Mouse (Mus musculus) forebrain, embryonic 11.5 days (tissue): ENCODE measurements around the gene Hist1h2bb. TPM values are rescaled to one million over a fixed set of nuclear protein-coding genes. Genes with fewer than 3 reads are reported as not detected.
"Not testable (repeated sequence)": the region's sequence is repeated elsewhere in the genome, so short reads cannot be mapped to it uniquely, and the experiment has no call there.

ENCODE experiments used
- ATAC-seq: fragments of 200-750 bp; cut with Nextera tagmentation; replicated peaks from 2 replicates; pipeline ENCODE4 v1.8.0; 2017; ENCODE audit warnings: moderate TSS enrichment; ENCODE audit not compliant: low FRiP score
- DNase-seq: peaks from one replicate; pipeline ENCODE4 v3.0.0-alpha.2; 2017; ENCODE audit warnings: low spot score
- H3K27ac ChIP-seq: fragments of 300-500 bp; sonication (generic); 2 replicates; pipeline ENCODE4 v1.5.1; 2014; ENCODE audit warnings: low read depth, low read length
- H3K27me3 ChIP-seq: fragments of 300-500 bp; sonication (generic); 2 replicates; pipeline ENCODE4 v1.6.1; 2014; ENCODE audit warnings: mild to moderate bottlenecking, low read length, mixed read lengths; ENCODE audit not compliant: control insufficient read depth, insufficient read depth
- H3K36me3 ChIP-seq: fragments of 300-500 bp; sonication (generic); 2 replicates; pipeline ENCODE4 v1.6.1; 2014; ENCODE audit warnings: mild to moderate bottlenecking, low read length, moderate library complexity, mixed read lengths; ENCODE audit not compliant: control insufficient read depth, insufficient read depth
- H3K4me1 ChIP-seq: fragments of 300-500 bp; sonication (generic); replicated peaks from 2 replicates; pipeline ENCODE4 v1.6.1; 2014; ENCODE audit warnings: low read length, mixed read lengths; ENCODE audit not compliant: control insufficient read depth, insufficient read depth
- H3K4me2 ChIP-seq: fragments of 300-500 bp; sonication (generic); 2 replicates; pipeline ENCODE4 v1.6.1; 2014; ENCODE audit warnings: low read depth, mild to moderate bottlenecking, low read length, moderate library complexity, mixed read lengths; ENCODE audit not compliant: severe bottlenecking
- H3K4me3 ChIP-seq: fragments of 300-500 bp; sonication (generic); 2 replicates; pipeline ENCODE4 v1.5.1; 2014; ENCODE audit warnings: low read depth, low read length
- H3K9ac ChIP-seq: fragments of 300-500 bp; sonication (generic); 2 replicates; pipeline ENCODE4 v1.6.1; 2014; ENCODE audit warnings: low read length
- H3K9me3 ChIP-seq: fragments of 300-500 bp; sonication (generic); 2 replicates; pipeline ENCODE4 v1.6.1; 2016; ENCODE audit warnings: low read length, mixed read lengths; ENCODE audit not compliant: control insufficient read depth
- WGBS: fragments of 180-500 bp; shearing (Covaris S2); extraction: QIAGEN DNeasy Blood & Tissue Kit; methylation state at CpG from one replicate; pipeline ENCODE4 v1.1.7; 2014; 5-methylcytosine and 5-hydroxymethylcytosine counted together
- polyA plus RNA-seq: library from polyadenylated mRNA; unstranded; fragments of >200 nt; fragmentation: Nextera tagmentation; extraction: Ambion mirVana; gene quantifications from 2 replicates; pipeline ENCODE4 v1.2.1, GENCODE M21; 2014

Hist1h2bb gene
- polyA plus RNA-seq, 1 experiment from 2014 or later, result 2.6 TPM

DNA sequence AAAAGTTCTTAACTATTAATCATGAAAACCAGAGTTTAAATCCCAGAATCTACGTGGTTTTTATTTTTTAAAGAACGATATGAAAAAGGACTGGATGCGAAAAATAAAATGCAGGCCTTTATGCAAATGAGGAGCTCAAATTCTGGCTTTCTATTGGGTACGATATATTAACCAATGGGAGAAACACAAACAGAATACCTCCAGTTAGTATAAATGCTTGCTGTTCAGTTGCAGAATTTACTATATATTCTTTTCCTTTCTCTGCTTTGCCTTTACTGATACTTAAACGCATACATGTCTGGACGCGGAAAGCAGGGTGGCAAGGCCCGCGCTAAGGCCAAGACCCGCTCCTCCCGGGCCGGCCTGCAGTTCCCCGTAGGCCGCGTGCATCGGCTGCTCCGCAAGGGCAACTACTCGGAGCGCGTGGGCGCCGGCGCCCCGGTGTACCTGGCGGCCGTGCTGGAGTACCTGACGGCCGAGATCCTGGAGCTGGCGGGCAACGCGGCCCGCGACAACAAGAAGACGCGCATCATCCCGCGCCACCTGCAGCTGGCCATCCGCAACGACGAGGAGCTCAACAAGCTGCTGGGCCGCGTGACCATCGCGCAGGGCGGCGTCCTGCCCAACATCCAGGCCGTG lies 4.4 kb downstream of the Hist1h2bb start, which contains the start of gene Hist1h2ab:
Gene Hist1h2ab, plus strand, starts transcription at position 288 of the 639 bp plus-strand sequence.
- H3K9ac ChIP-seq, result peak within 1 kb of the TSS; percentile 72
- peak within 1 kb of the TSS; percentile 97 for H3K27ac ChIP-seq
- peak within 1 kb of the TSS; percentile 36 for H3K4me3 ChIP-seq
- H3K36me3 ChIP-seq, H3K9me3 ChIP-seq, H3K27me3 ChIP-seq, H3K4me1 ChIP-seq: not testable (repeated sequence)
- WGBS, result under 1% methylated on average over 27 of the region's 47 CpGs
- H3K4me2 ChIP-seq, result peak within 1 kb of the TSS; percentile 40
- DNase-seq (peak; percentile 89), ATAC-seq (peak; percentile 58)

DNA sequence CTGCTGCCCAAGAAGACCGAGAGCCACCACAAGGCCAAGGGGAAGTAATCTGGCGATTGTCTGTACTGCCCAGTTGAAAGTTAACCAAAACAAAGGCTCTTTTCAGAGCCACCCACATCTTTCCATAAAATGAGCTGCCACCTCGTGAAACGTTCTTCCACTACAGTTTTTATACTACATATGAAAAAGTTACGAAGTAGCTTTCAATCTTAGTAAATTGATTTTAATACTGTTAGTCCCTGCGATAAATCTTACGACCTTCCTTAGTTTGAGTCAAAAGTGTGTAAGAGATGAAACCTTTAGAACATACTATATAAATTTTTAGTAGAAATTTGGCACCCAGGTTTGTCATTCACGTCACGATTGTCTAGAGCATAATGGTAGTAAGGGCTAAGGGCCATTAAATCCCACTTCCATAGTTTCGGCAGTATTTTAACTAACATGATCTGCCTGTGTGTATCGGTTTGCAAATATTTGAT lies 5.0 kb downstream of the Hist1h2bb start:
- ATAC-seq (peak; percentile 31; the same call in 1 of the 2 replicates), DNase-seq (no peak)
- Histone ChIP-seq H3K4me2 (peak overlapping the region; percentile 40), H3K36me3 (no peaks in the 10 kb centered on the region), H3K27ac (peak overlapping the region; percentile 97), H3K9me3 (no peaks in the 10 kb centered on the region), H3K27me3 (no peaks in the 10 kb centered on the region), H3K4me3 (peak overlapping the region; percentile 36), H3K9ac (peak overlapping the region; percentile 72), H3K4me1 (no peaks in the 10 kb centered on the region; the same call in 1 of the 2 replicates)
- under 1% methylated on average over 11 of the region's 11 CpGs for WGBS

DNA sequence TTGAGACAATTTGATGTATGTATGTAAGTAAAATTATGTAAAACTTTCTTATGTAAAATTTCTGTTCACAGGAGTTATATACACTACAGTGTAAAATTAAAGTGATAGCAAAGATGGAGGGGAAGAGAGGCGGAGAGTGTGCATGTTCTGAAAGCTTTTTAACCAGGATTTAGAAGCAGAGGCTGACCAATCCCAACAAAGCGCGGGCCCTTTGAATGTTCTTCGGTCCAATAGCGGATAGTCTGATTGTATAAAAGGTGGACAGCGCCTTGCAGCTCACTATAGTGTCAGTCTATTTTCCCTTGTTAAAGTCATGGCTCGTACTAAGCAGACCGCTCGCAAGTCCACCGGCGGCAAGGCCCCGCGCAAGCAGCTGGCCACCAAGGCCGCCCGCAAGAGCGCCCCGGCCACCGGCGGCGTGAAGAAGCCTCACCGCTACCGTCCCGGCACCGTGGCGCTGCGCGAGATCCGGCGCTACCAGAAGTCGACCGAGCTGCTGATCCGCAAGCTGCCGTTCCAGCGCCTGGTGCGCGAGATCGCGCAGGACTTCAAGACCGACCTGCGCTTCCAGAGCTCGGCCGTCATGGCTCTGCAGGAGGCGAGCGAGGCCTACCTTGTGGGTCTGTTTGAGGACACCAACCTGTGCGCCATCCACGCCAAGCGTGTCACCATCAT lies 5.7 kb downstream of the Hist1h2bb start, which contains the start of gene Hist1h3b:
Gene Hist1h3b, plus strand, starts transcription at position 201 of the 675 bp plus-strand sequence.
- not testable (repeated sequence) for H3K9me3 ChIP-seq, H3K27me3 ChIP-seq, H3K36me3 ChIP-seq, H3K4me1 ChIP-seq
- under 1% methylated on average over 16 of the region's 47 CpGs for WGBS
- Histone ChIP-seq H3K9ac (peak within 1 kb of the TSS; percentile 74), H3K4me2 (peak within 1 kb of the TSS; percentile 56), H3K27ac (peak within 1 kb of the TSS; percentile 97), H3K4me3 (peak within 1 kb of the TSS; percentile 36)
- DNase-seq (peak; percentile 91), ATAC-seq (peak; percentile 91)

GRCm38 (mm10) chr13:23752742-23753172 lies 6.2 kb downstream of the Hist1h2bb start:
- ATAC-seq, result no peak

DNA sequence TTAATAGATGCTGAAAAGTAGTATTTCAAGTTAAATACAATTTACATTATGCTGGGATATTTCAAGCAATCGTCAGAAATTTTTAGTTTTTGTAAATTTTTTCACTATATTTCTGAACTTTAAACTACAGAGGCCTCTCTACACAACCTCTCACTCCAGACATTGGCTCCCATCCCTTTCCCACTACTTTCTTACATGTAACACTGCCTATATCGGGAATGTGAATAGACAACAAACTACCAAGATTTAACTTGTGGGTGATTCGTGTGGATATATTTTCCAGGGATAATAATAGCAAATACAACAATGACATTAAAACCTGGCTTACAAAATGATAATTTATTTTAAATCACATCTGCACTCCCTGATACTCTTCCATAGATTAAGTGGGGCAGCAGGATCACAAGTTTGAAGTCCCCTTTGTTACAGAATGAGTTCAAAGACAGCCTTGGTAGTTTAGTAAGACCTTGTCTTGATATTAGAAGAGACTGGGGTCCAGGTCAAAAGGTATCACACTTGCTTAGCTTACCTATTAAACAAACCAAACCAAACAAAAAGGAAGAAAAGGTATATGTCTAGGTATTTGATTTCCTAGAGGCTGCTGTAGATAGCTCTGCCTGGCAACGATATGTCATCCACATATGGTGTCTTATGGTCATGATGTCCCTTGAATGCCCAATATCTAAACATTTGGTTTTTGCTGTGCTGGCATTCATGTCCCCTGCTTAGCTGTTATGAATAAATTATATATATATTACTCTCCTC lies 7.0 kb downstream of the Hist1h2bb start:
- Histone ChIP-seq H3K4me3 (peak overlapping the region; percentile 32; the same call in 1 of the 2 replicates), H3K27me3 (no peaks in the 10 kb centered on the region), H3K4me2 (peak overlapping the region; percentile 56; the same call in 1 of the 2 replicates), H3K4me1 (0 out of 2 replicates have a peak, but pooled peaks cover 4% of the 10 kb centered on the region), H3K9me3 (no peaks in the 10 kb centered on the region), H3K9ac (peak overlapping the region; percentile 74), H3K36me3 (no peaks in the 10 kb centered on the region), H3K27ac (peak overlapping the region; percentile 75)
- ATAC-seq (no peak), DNase-seq (no peak)
- 60% methylated on average over 4 of the region's 4 CpGs for WGBS

More at GRCm38 (mm10) chr13:23752742-23753172, 6.2 kb downstream of the Hist1h2bb start:
- H3K4me3 ChIP-seq, result peak overlapping the region; percentile 32
- WGBS, result 1% methylated on average over 6 of the region's 6 CpGs
- no peaks in the 10 kb centered on the region for H3K9me3 ChIP-seq
- peak overlapping the region; percentile 56 for H3K4me2 ChIP-seq
- H3K4me1 ChIP-seq, result peaks cover 4% of the 10 kb centered on the region; the same call in 1 of the 2 replicates
- H3K27me3 ChIP-seq, result no peaks in the 10 kb centered on the region
- peak overlapping the region; percentile 74 for H3K9ac ChIP-seq
- H3K36me3 ChIP-seq, result no peaks in the 10 kb centered on the region
- DNase-seq, result no peak
- H3K27ac ChIP-seq, result peak overlapping the region; percentile 75

DNA sequence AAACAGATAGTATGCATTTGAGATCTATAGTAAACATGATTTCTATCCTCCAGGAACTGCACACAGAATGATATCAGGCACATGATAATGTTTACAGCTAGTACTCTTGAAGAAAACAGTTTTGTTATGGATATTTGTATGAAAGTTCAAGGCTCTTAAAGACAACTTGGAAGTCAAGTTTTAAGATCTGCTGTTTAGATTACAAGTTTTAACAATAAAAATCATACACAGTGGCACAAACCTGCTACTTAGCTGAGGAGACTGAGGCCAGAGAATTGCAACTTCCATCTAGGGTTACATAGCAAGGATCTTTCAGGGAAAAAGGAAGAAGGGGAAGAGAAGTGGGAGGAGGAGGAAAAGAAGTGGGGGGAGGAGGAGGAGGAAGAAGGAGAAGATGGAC lies 8.5 kb downstream of the Hist1h2bb start:
- H3K36me3 ChIP-seq, result no peaks in the 10 kb centered on the region
- DNase-seq (no peak), ATAC-seq (no peak)
- 0 out of 2 replicates have a peak overlapping the region, but pooled peaks have one; percentile 34 for H3K27ac ChIP-seq
- H3K27me3 ChIP-seq, result no peaks in the 10 kb centered on the region
- H3K4me1 ChIP-seq, result 0 out of 2 replicates have a peak, but pooled peaks cover 4% of the 10 kb centered on the region
- H3K9ac ChIP-seq, result no peak overlapping the region
- no peak overlapping the region for H3K4me2 ChIP-seq
- no peak overlapping the region for H3K4me3 ChIP-seq
- no peaks in the 10 kb centered on the region for H3K9me3 ChIP-seq

GRCm38 (mm10) chr13:23756790-23757189 lies 10.3 kb downstream of the Hist1h2bb start, which contains the start of gene Hist1h4b:
TSS of gene Hist1h4b (plus strand) at chr13:23757013.
- no peaks in the 10 kb centered on the region for H3K27me3 ChIP-seq
- peak within 1 kb of the TSS; percentile 69 for H3K4me2 ChIP-seq
- H3K4me1 ChIP-seq, result 0 out of 2 replicates have a peak, but pooled peaks cover 4% of the 10 kb centered on the region
- no peaks in the 10 kb centered on the region for H3K36me3 ChIP-seq
- H3K27ac ChIP-seq, result peak within 1 kb of the TSS; percentile 93
- H3K4me3 ChIP-seq, result peak within 1 kb of the TSS; percentile 32
- DNase-seq (peak; percentile 90), ATAC-seq (peak; percentile 73)
- WGBS, result 0% methylated on average over 18 of the region's 22 CpGs
- no peaks in the 10 kb centered on the region for H3K9me3 ChIP-seq
- peak within 1 kb of the TSS; percentile 64 for H3K9ac ChIP-seq

DNA sequence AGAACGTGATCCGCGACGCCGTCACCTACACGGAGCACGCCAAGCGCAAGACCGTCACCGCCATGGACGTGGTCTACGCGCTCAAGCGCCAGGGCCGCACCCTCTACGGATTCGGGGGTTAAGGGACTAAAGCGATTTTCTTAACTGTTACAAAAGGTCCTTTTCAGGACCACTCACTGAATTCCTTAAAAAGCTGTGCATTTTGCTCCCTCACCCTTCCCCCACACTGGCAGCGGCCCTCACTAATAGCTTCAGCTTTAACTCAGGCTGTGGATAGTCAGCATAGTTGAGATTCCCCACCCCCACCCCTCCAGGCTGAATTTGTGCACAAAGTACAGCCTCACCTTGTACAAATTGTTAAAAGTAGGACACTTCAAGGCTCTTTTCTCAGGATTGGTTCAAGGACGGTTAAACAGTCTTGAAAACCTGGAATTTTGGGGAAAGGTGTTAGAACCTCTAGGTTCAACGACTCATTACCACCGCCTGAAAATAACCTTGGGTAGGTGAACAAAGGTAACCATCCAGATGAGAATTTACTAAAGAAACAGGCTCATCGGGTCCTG lies 10.8 kb downstream of the Hist1h2bb start:
- H3K9me3 ChIP-seq, result no peaks in the 10 kb centered on the region
- ATAC-seq (peak; percentile 4), DNase-seq (peak; percentile 80)
- H3K36me3 ChIP-seq, result no peaks in the 10 kb centered on the region
- WGBS, result under 1% methylated on average over 16 of the region's 23 CpGs
- H3K4me2 ChIP-seq, result peak overlapping the region; percentile 69
- no peaks in the 10 kb centered on the region for H3K27me3 ChIP-seq
- H3K27ac ChIP-seq, result peak overlapping the region; percentile 93
- H3K4me1 ChIP-seq, result 0 out of 2 replicates have a peak, but pooled peaks cover 4% of the 10 kb centered on the region
- H3K4me3 ChIP-seq, result peak overlapping the region; percentile 32
- peak overlapping the region; percentile 64 for H3K9ac ChIP-seq
